Mouse (Mus musculus): ENCODE measurements around the gene Exoc4.

Exoc4 gene

GRCm38 (mm10) chr6:33308646-33309045, 59.8 kb downstream of the Exoc4 start:
- no peak for DNase-seq (ENCODE audit: low spot score)

GRCm38 (mm10) chr6:33310486-33310885, 61.6 kb downstream of the Exoc4 start:
- DNase-seq (ENCODE audit: low spot score): no peak

GRCm38 (mm10) chr6:33322849-33323248, 74.0 kb downstream of the Exoc4 start:
- no peak for DNase-seq (ENCODE audit: low spot score)

GRCm38 (mm10) chr6:33323386-33323785, 74.5 kb downstream of the Exoc4 start:
- DNase-seq (ENCODE audit: low spot score): no peak

GRCm38 (mm10) chr6:33328326-33328725, 79.4 kb downstream of the Exoc4 start:
- no peak for DNase-seq (ENCODE audit: low spot score)

- DNase-seq (ENCODE audit: low spot score): no peak
Observed at GRCm38 (mm10) chr6:33347088-33347775, 98.3 kb downstream of the Exoc4 start.

- no peak for DNase-seq (ENCODE audit: low spot score)
Observed at GRCm38 (mm10) chr6:33361613-33362012, 112.7 kb downstream of the Exoc4 start.

- DNase-seq (ENCODE audit: low spot score): no peak
Observed at GRCm38 (mm10) chr6:33380517-33380916, 131.6 kb downstream of the Exoc4 start.

- DNase-seq (ENCODE audit: low spot score): no peak
Observed at GRCm38 (mm10) chr6:33382176-33382575, 133.3 kb downstream of the Exoc4 start.

GRCm38 (mm10) chr6:33392020-33392419, 143.1 kb downstream of the Exoc4 start:
- DNase-seq (ENCODE audit: low spot score): no peak

GRCm38 (mm10) chr6:33399491-33399890, 150.6 kb downstream of the Exoc4 start:
- no peak for DNase-seq (ENCODE audit: low spot score)

- no peak for DNase-seq (ENCODE audit: low spot score)
Observed at GRCm38 (mm10) chr6:33401161-33401560, 152.3 kb downstream of the Exoc4 start.

GRCm38 (mm10) chr6:33405562-33406275, 156.8 kb downstream of the Exoc4 start:
- no peak for DNase-seq (ENCODE audit: low spot score)

GRCm38 (mm10) chr6:33409586-33409985, 160.7 kb downstream of the Exoc4 start:
- no peak for DNase-seq (ENCODE audit: low spot score)

- DNase-seq (ENCODE audit: low spot score): no peak
Observed at GRCm38 (mm10) chr6:33425007-33425406, 176.1 kb downstream of the Exoc4 start.

- DNase-seq (ENCODE audit: low spot score): no peak
Observed at GRCm38 (mm10) chr6:33431207-33431787, 182.4 kb downstream of the Exoc4 start.

GRCm38 (mm10) chr6:33440508-33440907, 191.6 kb downstream of the Exoc4 start:
- DNase-seq (ENCODE audit: low spot score): no peak

GRCm38 (mm10) chr6:33453810-33454209, 204.9 kb downstream of the Exoc4 start:
- DNase-seq (ENCODE audit: low spot score): no peak

- no peak for DNase-seq (ENCODE audit: low spot score)
Observed at GRCm38 (mm10) chr6:33454354-33454753, 205.5 kb downstream of the Exoc4 start.

GRCm38 (mm10) chr6:33455238-33455637, 206.4 kb downstream of the Exoc4 start:
- no peak for DNase-seq (ENCODE audit: low spot score)

GRCm38 (mm10) chr6:33464862-33465261, 216.0 kb downstream of the Exoc4 start:
- DNase-seq (ENCODE audit: low spot score): no peak

GRCm38 (mm10) chr6:33465392-33465791, 216.5 kb downstream of the Exoc4 start:
- DNase-seq (ENCODE audit: low spot score): no peak

GRCm38 (mm10) chr6:33466168-33466839, 217.4 kb downstream of the Exoc4 start:
- no peak for DNase-seq (ENCODE audit: low spot score)

Data from testis, postnatal 10 days (tissue).